Mouse (Mus musculus) A20 (cell line): ENCODE data around the gene Tmem108.

Experiments used
- DNase-seq: peaks from one replicate; pipeline ENCODE4 v3.0.0-alpha.2; 2011; ENCODE audit warnings: low read depth, low spot score

The Tmem108 gene

GRCm38 (mm10) chr9:103546695-103547645 lies 214.7 kb downstream of the Tmem108 start:
- no peak for DNase-seq

GRCm38 (mm10) chr9:103545729-103546128 lies 215.9 kb downstream of the Tmem108 start:
- DNase-seq = no peak

- no peak for DNase-seq
Observed at GRCm38 (mm10) chr9:103545271-103545670, 216.4 kb downstream of the Tmem108 start.

DNA sequence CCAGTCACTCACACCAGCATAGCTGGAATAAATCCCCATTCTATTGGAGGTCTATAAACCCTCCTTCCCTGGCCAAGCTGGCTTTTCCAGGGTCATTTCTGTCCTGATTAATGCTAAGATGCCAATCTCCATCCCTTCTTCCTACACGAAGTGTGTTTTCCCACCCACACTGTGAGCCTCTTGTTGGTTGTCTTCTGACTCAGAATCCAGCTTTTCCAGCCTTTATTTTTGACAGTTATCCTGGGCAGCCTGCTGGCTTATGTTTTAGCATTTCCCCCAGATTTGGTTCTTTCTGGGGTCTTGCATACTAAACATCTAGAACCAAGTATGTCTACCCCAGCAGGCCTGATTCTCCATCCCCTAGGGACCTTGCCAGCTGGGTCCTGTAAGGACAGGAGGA lies 217.0 kb downstream of the Tmem108 start:
- DNase-seq = no peak

DNA sequence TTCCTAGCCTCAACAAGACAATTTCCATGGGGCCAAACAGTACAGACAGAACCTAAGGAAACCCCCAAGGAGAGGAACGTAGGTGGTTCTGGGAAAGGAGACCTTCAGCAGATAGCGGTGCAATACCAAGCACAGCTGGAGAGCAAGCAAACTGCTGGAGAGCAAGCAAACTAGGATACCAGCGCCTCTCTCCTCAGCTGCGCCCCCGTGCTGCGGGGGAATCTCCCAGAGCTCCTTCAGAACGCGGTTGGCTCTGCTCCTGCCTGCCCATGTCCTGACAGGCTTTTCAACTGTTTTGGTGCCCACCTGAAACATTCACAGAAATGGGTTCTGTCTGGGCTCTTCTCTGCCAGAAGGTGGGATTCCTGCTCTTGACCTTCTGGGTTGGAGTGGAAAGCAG lies 221.1 kb downstream of the Tmem108 start:
- DNase-seq = no peak

GRCm38 (mm10) chr9:103538047-103538816 lies 223.4 kb downstream of the Tmem108 start:
- DNase-seq = peak; percentile 51

DNA sequence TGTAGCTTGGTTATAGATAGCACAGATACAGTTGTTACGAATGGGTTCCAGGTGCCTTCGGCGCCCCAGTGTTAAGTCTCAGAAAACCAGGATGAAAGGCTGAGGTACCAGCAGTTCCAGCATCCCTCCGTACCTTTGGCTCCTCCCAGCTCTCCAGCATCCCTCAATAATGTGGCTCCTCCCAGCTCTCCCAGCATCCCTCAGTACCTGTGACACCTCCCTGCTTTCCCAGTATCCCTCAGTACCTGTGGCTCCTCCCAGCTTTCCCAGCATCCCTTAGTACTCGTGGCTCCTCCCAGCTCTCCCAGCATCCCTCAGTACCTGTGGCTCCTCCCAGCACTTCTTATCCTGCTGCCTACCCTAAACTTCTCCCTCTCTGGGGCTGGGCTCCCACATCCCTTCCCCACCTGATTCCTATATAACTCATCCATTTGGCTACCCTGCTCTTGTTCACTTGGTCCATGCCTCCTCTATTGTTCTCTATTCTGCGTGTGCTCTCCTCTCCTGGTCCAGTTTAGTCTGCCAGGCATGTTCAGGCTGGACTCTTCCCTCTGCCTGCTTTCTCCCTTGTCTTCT lies 225.5 kb downstream of the Tmem108 start:
- DNase-seq = peak; percentile 91

DNA sequence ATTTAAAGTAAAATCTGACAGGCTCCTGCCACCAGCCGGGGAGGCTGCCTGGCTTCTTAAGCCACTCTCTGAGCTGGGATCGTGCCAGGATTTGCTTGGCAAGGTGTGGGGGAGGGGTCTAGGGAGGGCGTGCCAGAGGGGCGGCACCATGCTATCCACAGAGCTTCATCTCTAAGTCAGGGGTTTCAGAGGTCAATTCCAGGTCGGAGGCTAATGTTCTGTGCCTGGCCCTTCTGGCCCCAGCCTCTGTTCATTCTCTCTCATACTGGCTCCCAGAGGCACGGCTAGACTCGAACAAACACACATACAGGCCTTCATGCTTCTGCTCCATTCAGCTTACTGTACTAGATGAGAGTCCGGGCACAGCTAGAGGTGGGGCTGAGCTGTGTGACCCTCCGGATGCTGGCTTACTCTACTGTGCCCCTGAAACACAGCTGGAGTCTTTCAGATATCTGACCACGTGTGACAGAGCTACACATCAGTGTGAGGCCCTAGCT lies 236.5 kb downstream of the Tmem108 start:
- DNase-seq = no peak

DNA sequence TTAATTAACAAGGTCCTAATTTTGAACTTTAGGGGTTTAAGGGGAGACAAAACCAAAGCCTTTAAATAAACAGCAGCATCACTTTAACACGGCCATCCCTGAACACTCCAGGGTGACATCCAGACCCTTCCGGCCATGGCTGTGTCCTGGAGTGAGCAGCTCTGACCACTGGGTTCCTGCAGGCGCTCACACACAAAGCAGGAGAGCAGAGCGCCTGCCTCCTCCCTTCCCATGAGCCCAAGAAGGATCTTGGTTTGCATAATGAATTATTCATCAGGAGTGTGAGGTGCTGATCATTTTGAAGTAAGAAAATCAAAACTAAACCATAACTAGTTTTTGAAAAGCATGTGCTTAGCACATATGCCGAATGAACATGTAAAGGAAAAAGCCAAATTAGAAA lies 237.0 kb downstream of the Tmem108 start:
- DNase-seq = no peak

- DNase-seq = no peak
Observed at GRCm38 (mm10) chr9:103523742-103524403, 237.8 kb downstream of the Tmem108 start.

- no peak for DNase-seq
Observed at GRCm38 (mm10) chr9:103523008-103523407, 238.6 kb downstream of the Tmem108 start.

- DNase-seq = no peak
Observed at GRCm38 (mm10) chr9:103513884-103514283, 247.8 kb downstream of the Tmem108 start.

DNA sequence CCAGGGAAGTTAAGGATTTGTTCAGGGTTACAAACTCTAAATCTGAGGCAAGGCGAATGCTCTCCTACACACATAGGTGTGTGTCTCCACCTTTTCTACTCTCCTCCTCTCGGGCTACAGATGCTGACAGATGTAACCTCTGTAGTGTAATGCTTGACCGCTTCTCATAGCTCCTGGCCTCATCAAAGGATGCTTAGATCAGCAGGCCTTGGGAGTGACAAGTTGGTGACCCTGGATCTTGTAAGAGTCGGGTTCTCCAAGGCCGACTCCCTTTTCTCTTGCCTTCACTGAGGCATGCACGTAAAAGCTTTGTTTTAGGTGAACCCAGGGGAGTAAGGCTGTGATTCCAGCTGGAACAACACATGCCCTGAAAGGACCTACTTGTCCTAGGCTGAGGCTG lies 249.4 kb downstream of the Tmem108 start:
- no peak for DNase-seq

GRCm38 (mm10) chr9:103506968-103507584 lies 254.6 kb downstream of the Tmem108 start:
- no peak for DNase-seq

GRCm38 (mm10) chr9:103505067-103505466 lies 256.6 kb downstream of the Tmem108 start:
- DNase-seq = no peak

- DNase-seq = no peak
Observed at GRCm38 (mm10) chr9:103504646-103505045, 257.0 kb downstream of the Tmem108 start.

DNA sequence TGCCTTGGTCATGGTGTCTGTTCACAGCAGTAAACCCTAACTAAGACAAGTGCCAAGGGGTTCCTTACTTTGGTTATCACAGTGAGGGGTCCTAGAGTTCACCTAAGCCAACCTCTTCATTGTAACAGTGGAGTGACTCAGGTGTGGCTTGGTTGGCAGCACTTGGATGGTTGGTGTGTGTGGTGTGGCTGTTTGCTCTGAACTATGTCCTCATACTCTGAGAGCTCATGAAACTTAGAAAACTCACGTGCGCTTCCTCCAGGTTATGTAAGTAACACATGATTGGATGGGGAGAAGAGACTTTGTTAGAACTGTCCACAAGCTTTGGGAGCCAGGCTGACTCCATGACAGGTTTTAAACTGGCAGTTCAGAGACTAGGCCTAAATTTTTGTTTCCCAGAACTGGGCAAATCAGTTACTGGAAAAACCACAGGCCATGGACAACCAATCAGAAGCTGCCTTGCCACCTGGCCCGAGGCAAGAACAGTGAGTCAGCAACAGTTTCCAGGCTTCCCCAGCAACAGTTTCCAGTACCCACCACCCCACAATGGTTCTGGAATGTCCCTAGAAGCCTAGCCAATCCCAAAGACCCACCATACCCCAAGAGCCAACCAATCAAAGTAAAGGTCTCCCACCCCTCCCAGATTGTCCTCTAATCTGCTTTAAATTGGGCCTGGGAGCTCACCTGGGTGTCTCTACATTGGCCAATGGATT lies 257.9 kb downstream of the Tmem108 start:
- no peak for DNase-seq

- no peak for DNase-seq
Observed at GRCm38 (mm10) chr9:103502655-103503054, 259.0 kb downstream of the Tmem108 start.

GRCm38 (mm10) chr9:103501861-103502364 lies 259.7 kb downstream of the Tmem108 start:
- DNase-seq = no peak

DNA sequence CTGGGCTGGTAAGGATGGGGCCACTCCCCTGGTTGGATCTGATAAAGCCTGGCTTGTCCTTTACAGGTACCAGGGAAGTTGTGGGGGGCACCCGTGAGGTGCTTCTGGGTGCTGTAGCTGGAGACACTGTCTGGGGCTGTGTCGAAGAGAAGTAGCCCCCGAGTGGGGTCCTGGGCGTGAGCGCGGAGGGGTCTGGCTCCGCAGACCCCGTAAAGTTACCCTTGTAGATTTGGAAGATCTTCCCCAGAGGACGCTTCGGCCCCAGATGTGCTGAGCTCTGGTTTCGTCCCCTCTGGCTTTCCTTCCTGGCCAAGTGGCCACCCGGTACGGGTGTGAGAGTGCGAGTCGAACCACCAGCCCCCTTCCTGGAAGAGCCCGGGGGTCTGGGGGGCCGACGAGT lies 262.3 kb downstream of the Tmem108 start:
- no peak for DNase-seq
